Mouse (Mus musculus) ES-E14 (cell line): ENCODE measurements at regions not wholly inside any gene's neighbourhood (a gene's known extent, or its start where the extent isn't known, plus 50 kb on each side); places are given as distances from the start of the nearest gene placed in this dataset.

Source experiments
- DNase-seq: peaks from one replicate; pipeline ENCODE4 v3.0.0-alpha.2; 2013; ENCODE audit warnings: low read depth, low spot score
- H3K27ac ChIP-seq: 2 replicates; pipeline ENCODE4 v1.5.1; 2012; ENCODE audit warnings: low read depth, mild to moderate bottlenecking, low read length, moderate library complexity, mixed read lengths; ENCODE audit not compliant: poor library complexity, insufficient read depth, severe bottlenecking
- H3K36me3 ChIP-seq: 2 replicates; pipeline ENCODE4 v1.6.1; 2012; ENCODE audit warnings: mild to moderate bottlenecking, low read length, moderate library complexity, mixed read lengths; ENCODE audit not compliant: control insufficient read depth, poor library complexity, insufficient read depth, severe bottlenecking
- H3K4me1 ChIP-seq, 2 experiments: fragments of 150-350 bp in 1 of 2; sonication (generic) in 1 of 2; 2 replicates each; pipeline ENCODE4 v1.6.1; 2012; ENCODE audit warnings: low read length in 2 of 2, mild to moderate bottlenecking in 1 of 2, mixed read lengths in 1 of 2; ENCODE audit not compliant: control insufficient read depth in 2 of 2, insufficient read depth in 2 of 2, poor library complexity in 1 of 2
- H3K4me3 ChIP-seq, 2 experiments: fragments of 150-350 bp in 1 of 2; sonication (generic) in 1 of 2; 2 replicates each; pipeline ENCODE4 v1.5.1; 2012; ENCODE audit warnings: low read length in 2 of 2, low read depth in 1 of 2, mild to moderate bottlenecking in 1 of 2, mixed read lengths in 1 of 2; ENCODE audit not compliant: insufficient read depth in 1 of 2, poor library complexity in 1 of 2, severe bottlenecking in 1 of 2
- H3K9ac ChIP-seq: 2 replicates; pipeline ENCODE4 v1.6.1; 2012; ENCODE audit warnings: low read depth, mild to moderate bottlenecking, low read length, mixed read lengths; ENCODE audit not compliant: poor library complexity, insufficient read depth, severe bottlenecking
- H3K9me3 ChIP-seq: fragments of 150-350 bp; sonication (generic); 2 replicates; pipeline ENCODE4 v1.6.1; 2012; ENCODE audit warnings: low read depth, mild to moderate bottlenecking, low read length; ENCODE audit not compliant: control insufficient read depth, insufficient read depth
- CHD2 ChIP-seq: IDR thresholded peaks from 2 replicates; pipeline ENCODE4 v1.6.1; 2014; ENCODE audit warnings: mild to moderate bottlenecking, low read depth, low read length, inconsistent platforms
- HCFC1 ChIP-seq: IDR thresholded peaks from 2 replicates; pipeline ENCODE4 v1.6.1; 2012; ENCODE audit warnings: low read length, inconsistent platforms, borderline replicate concordance; ENCODE audit not compliant: insufficient read depth
- MAFK ChIP-seq: IDR thresholded peaks from 2 replicates; pipeline ENCODE4 v1.6.1; 2014; ENCODE audit warnings: mild to moderate bottlenecking, low read depth, low read length, inconsistent platforms; ENCODE audit not compliant: insufficient read depth
- ZC3H11A ChIP-seq: IDR thresholded peaks from 2 replicates; pipeline ENCODE4 v1.6.1; 2012; ENCODE audit warnings: low read depth, mild to moderate bottlenecking, inconsistent platforms, low read length, borderline replicate concordance
- ZNF384 ChIP-seq: IDR thresholded peaks from 2 replicates; pipeline ENCODE4 v1.6.1; 2012; ENCODE audit warnings: low read depth, low read length, inconsistent platforms
- in situ Hi-C, 2 experiments: fragments of 600-800 bp; cut with MboI; formaldehyde crosslinking; loops; one replicate each; pipeline ENCODE4 v1.15.1; 2025; ENCODE audit warnings: low sequenced_read_pairs in 2 of 2, inconsistent platforms in 1 of 2; ENCODE audit not compliant: unreplicated experiment in 2 of 2

- TF ChIP-seq CHD2 (no peak), HCFC1 (no peak), ZC3H11A (no peak), ZNF384 (no peak), MAFK (no peak)
- no peaks in the 10 kb centered on the region for H3K4me1 ChIP-seq
- no peaks in the 10 kb centered on the region for H3K9me3 ChIP-seq
- no peaks in the 10 kb centered on the region for H3K36me3 ChIP-seq
- H3K27ac ChIP-seq: no peak overlapping the region
- in situ Hi-C loops: no loop called here
- no peak overlapping the region for H3K9ac ChIP-seq
- no peak overlapping the region for H3K4me3 ChIP-seq
- DNase-seq: no peak
Measured at GRCm38 (mm10) chr16:25478300-25478699, 191.7 kb downstream of the Tprg start.

- in situ Hi-C loops: no loop called here
- Histone ChIP-seq H3K36me3 (no peaks in the 10 kb centered on the region), H3K27ac (no peak overlapping the region), H3K9me3 (no peaks in the 10 kb centered on the region), H3K9ac (no peak overlapping the region), H3K4me1 (no peaks in the 10 kb centered on the region), H3K4me3 (no peak overlapping the region)
- DNase-seq: no peak
- TF ChIP-seq HCFC1 (no peak), ZC3H11A (no peak), CHD2 (no peak), MAFK (no peak), ZNF384 (no peak)
Measured at GRCm38 (mm10) chr16:25483831-25484254, 197.2 kb downstream of the Tprg start.

DNA sequence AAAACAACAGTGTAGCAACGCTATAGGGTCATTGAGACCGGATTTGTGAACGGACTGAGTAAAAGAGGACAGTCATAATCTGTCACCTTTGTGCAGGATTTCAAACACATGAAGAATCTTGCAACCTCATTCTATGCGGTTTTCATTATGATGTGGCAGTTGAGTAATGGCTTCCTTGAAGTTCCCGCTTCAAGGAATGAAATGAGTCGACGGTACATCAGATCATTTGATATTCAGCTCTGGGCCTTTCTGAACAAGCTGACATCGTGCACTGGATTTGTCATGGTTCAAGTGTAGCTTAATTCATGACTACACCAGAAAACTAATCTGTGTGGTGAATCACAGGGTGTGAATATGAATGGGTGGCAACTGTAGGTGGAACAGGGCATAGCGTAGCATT, 198.4 kb downstream of the Tprg start:
- no peak overlapping the region for H3K4me3 ChIP-seq
- in situ Hi-C loops: no loop called here
- H3K9ac ChIP-seq: no peak overlapping the region
- no peak overlapping the region for H3K27ac ChIP-seq
- TF ChIP-seq HCFC1: no peak
- H3K9me3 ChIP-seq: no peaks in the 10 kb centered on the region
- H3K36me3 ChIP-seq: no peaks in the 10 kb centered on the region
- H3K4me1 ChIP-seq: no peaks in the 10 kb centered on the region
- DNase-seq: no peak

GRCm38 (mm10) chr16:25486477-25487094, 197.0 kb upstream of the Trp63 start:
- Histone ChIP-seq H3K27ac (no peak overlapping the region), H3K4me3 (no peak overlapping the region), H3K9me3 (no peaks in the 10 kb centered on the region), H3K4me1 (no peaks in the 10 kb centered on the region), H3K9ac (no peak overlapping the region), H3K36me3 (no peaks in the 10 kb centered on the region)
- TF ChIP-seq HCFC1 (no peak), ZNF384 (no peak), ZC3H11A (no peak), MAFK (no peak), CHD2 (no peak)
- in situ Hi-C loops: no loop called here
- DNase-seq: no peak

DNA sequence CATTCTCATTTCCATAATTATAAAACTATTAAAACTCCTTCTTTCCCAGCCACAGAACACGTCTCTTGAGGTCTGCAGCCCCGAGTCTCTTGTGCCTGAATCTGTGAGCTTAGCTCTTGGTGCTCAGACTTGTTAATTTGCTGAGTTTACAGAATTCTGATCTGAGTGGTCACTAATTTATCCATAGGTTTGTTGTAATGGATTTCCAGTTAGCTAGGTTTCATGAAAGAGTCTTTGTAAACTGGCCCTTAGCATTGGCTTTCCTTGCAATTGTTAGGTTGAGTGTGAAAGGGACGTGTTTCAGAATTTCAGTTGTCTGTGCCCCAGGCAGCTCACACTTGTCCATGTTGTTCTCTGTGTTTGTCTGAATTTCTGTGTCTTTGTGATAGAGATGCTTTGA, 192.7 kb upstream of the Trp63 start:
- H3K9ac ChIP-seq: no peak overlapping the region
- no peaks in the 10 kb centered on the region for H3K9me3 ChIP-seq
- H3K4me1 ChIP-seq: no peaks in the 10 kb centered on the region
- no peak for DNase-seq
- no peak overlapping the region for H3K27ac ChIP-seq
- no peaks in the 10 kb centered on the region for H3K36me3 ChIP-seq
- H3K4me3 ChIP-seq: no peak overlapping the region
- 0 out of 2 replicates have a peak, but pooled peaks have one; percentile 29 for TF ChIP-seq MAFK
- TF ChIP-seq HCFC1: no peak
- no peak for TF ChIP-seq ZNF384
- in situ Hi-C loops: no loop called here
